Mouse (Mus musculus) hindbrain, embryonic 11.5 days (tissue): Measurements from ENCODE around the gene Pgf. TPM values are rescaled to one million over a fixed set of nuclear protein-coding genes. Genes with fewer than 3 reads are reported as not detected.

Experiments
- ATAC-seq: fragments of 200-750 bp; cut with Nextera tagmentation; 2 replicates; pipeline ENCODE4 v1.8.0; 2017; ENCODE audit warnings: mild to moderate bottlenecking, moderate TSS enrichment, moderate library complexity; ENCODE audit not compliant: low FRiP score
- DNase-seq: peaks from one replicate; pipeline ENCODE4 v3.0.0-alpha.2; 2015; ENCODE audit warnings: low spot score
- H3K27ac ChIP-seq: fragments of 300-500 bp; sonication (generic); 2 replicates; pipeline ENCODE4 v1.5.1; 2014; ENCODE audit warnings: mild to moderate bottlenecking, low read depth, low read length
- H3K27me3 ChIP-seq: fragments of 300-500 bp; sonication (generic); 2 replicates; pipeline ENCODE4 v1.6.1; 2014; ENCODE audit warnings: mild to moderate bottlenecking, low read length, moderate library complexity, mixed read lengths; ENCODE audit not compliant: control insufficient read depth, insufficient read depth
- H3K36me3 ChIP-seq: fragments of 300-500 bp; sonication (generic); 2 replicates; pipeline ENCODE4 v1.6.1; 2014; ENCODE audit warnings: mild to moderate bottlenecking, low read length, moderate library complexity, mixed read lengths; ENCODE audit not compliant: control insufficient read depth, insufficient read depth
- H3K4me1 ChIP-seq: fragments of 300-500 bp; sonication (generic); replicated peaks from 2 replicates; pipeline ENCODE4 v1.6.1; 2014; ENCODE audit warnings: low read length, mixed read lengths; ENCODE audit not compliant: control insufficient read depth, insufficient read depth
- H3K4me2 ChIP-seq: fragments of 300-500 bp; sonication (generic); replicated peaks from 2 replicates; pipeline ENCODE4 v1.6.1; 2014; ENCODE audit warnings: mild to moderate bottlenecking, low read depth, low read length
- H3K4me3 ChIP-seq: fragments of 300-500 bp; sonication (generic); 2 replicates; pipeline ENCODE4 v1.5.1; 2014; ENCODE audit warnings: low read depth, low read length
- H3K9ac ChIP-seq: fragments of 300-500 bp; sonication (generic); 2 replicates; pipeline ENCODE4 v1.6.1; 2014; ENCODE audit warnings: low read depth, low read length
- H3K9me3 ChIP-seq: fragments of 300-500 bp; sonication (generic); 2 replicates; pipeline ENCODE4 v1.6.1; 2016; ENCODE audit warnings: low read length; ENCODE audit not compliant: control insufficient read depth
- WGBS: fragments of 180-500 bp; shearing (Covaris S2); extraction: QIAGEN DNeasy Blood & Tissue Kit; methylation state at CpG from one replicate; pipeline ENCODE4 v1.1.7; 2014; 5-methylcytosine and 5-hydroxymethylcytosine counted together
- polyA plus RNA-seq: library from polyadenylated mRNA; unstranded; fragments of >200 nt; fragmentation: Nextera tagmentation; extraction: Ambion mirVana; gene quantifications from 2 replicates; pipeline ENCODE4 v1.2.1, GENCODE M21; 2014

Pgf gene
- polyA plus RNA-seq, 1 experiment from 2014 or later = 7.8 TPM

GRCm38 (mm10) chr12:85135513-85136470 lies 41.8 kb downstream of the Pgf start:
- Histone ChIP-seq H3K9ac (no peak overlapping the region), H3K4me2 (no peak overlapping the region), H3K9me3 (no peaks in the 10 kb centered on the region), H3K27me3 (no peaks in the 10 kb centered on the region), H3K4me1 (no peaks in the 10 kb centered on the region), H3K36me3 (peaks cover 7% of the 10 kb centered on the region; the same call in 1 of the 2 replicates), H3K27ac (no peak overlapping the region), H3K4me3 (no peak overlapping the region)
- 82% methylated on average over 19 of the region's 19 CpGs for WGBS
- ATAC-seq (no peak), DNase-seq (no peak)

- Histone ChIP-seq H3K9ac (no peak overlapping the region), H3K4me2 (no peak overlapping the region), H3K36me3 (peaks cover 14% of the 10 kb centered on the region), H3K4me1 (no peaks in the 10 kb centered on the region), H3K27me3 (no peaks in the 10 kb centered on the region), H3K27ac (no peak overlapping the region), H3K9me3 (no peaks in the 10 kb centered on the region), H3K4me3 (no peak overlapping the region)
- 87% methylated on average over 8 of the region's 8 CpGs for WGBS
- ATAC-seq = no peak
- no peak for DNase-seq
These were observed 43.4 kb downstream of the Pgf start for GRCm38 (mm10) chr12:85134043-85134794.

- Histone ChIP-seq H3K27me3 (no peaks in the 10 kb centered on the region), H3K9me3 (no peaks in the 10 kb centered on the region), H3K4me3 (no peak overlapping the region), H3K4me2 (no peak overlapping the region), H3K9ac (no peak overlapping the region), H3K27ac (no peak overlapping the region), H3K36me3 (peaks cover 14% of the 10 kb centered on the region), H3K4me1 (no peaks in the 10 kb centered on the region)
- ATAC-seq = no peak
- 89% methylated on average over 6 of the region's 6 CpGs for WGBS
- no peak for DNase-seq
These were observed 46.2 kb downstream of the Pgf start for GRCm38 (mm10) chr12:85131361-85131760.

- peaks cover 18% of the 10 kb centered on the region for H3K36me3 ChIP-seq
- WGBS = 94% methylated on average over 9 of the region's 9 CpGs
These were observed 48.1 kb downstream of the Pgf start for GRCm38 (mm10) chr12:85129426-85129978.

GRCm38 (mm10) chr12:85126986-85127603 lies 50.5 kb downstream of the Pgf start:
- Histone ChIP-seq H3K36me3 (peaks cover 21% of the 10 kb centered on the region), H3K4me1 (no peaks in the 10 kb centered on the region), H3K4me2 (no peak overlapping the region), H3K27ac (no peak overlapping the region), H3K4me3 (no peak overlapping the region), H3K27me3 (no peaks in the 10 kb centered on the region), H3K9me3 (no peaks in the 10 kb centered on the region), H3K9ac (no peak overlapping the region)
- 93% methylated on average over 8 of the region's 8 CpGs for WGBS
- DNase-seq = no peak
- ATAC-seq = no peak

More at GRCm38 (mm10) chr12:85129426-85129978, 48.1 kb downstream of the Pgf start:
- Histone ChIP-seq H3K4me3 (no peak overlapping the region), H3K27ac (no peak overlapping the region), H3K4me2 (no peak overlapping the region), H3K9me3 (no peaks in the 10 kb centered on the region), H3K27me3 (no peaks in the 10 kb centered on the region), H3K4me1 (no peaks in the 10 kb centered on the region), H3K9ac (no peak overlapping the region)
- ATAC-seq (no peak), DNase-seq (no peak)

- Histone ChIP-seq H3K27me3 (no peaks in the 10 kb centered on the region), H3K27ac (no peak overlapping the region), H3K9ac (no peak overlapping the region), H3K4me2 (no peak overlapping the region), H3K4me1 (no peaks in the 10 kb centered on the region), H3K4me3 (no peak overlapping the region), H3K36me3 (peaks cover 11% of the 10 kb centered on the region), H3K9me3 (no peaks in the 10 kb centered on the region)
- 95% methylated on average over 5 of the region's 5 CpGs for WGBS
- DNase-seq (no peak), ATAC-seq (no peak)
These were observed 52.8 kb downstream of the Pgf start for GRCm38 (mm10) chr12:85124751-85125150.

- ATAC-seq (no peak), DNase-seq (no peak)
- Histone ChIP-seq H3K9ac (no peak overlapping the region), H3K4me1 (no peaks in the 10 kb centered on the region), H3K27ac (no peak overlapping the region), H3K9me3 (no peaks in the 10 kb centered on the region), H3K36me3 (peaks cover 11% of the 10 kb centered on the region), H3K27me3 (no peaks in the 10 kb centered on the region), H3K4me3 (no peak overlapping the region), H3K4me2 (no peak overlapping the region)
- WGBS = 97% methylated on average over 11 of the region's 11 CpGs
These were observed 53.9 kb downstream of the Pgf start for GRCm38 (mm10) chr12:85123645-85124044.

GRCm38 (mm10) chr12:85123108-85123530 lies 54.5 kb downstream of the Pgf start:
- H3K4me3 ChIP-seq = no peak overlapping the region
- no peaks in the 10 kb centered on the region for H3K4me1 ChIP-seq
- no peak overlapping the region for H3K4me2 ChIP-seq
- H3K9ac ChIP-seq = no peak overlapping the region
- H3K27ac ChIP-seq = no peak overlapping the region
- H3K36me3 ChIP-seq = peaks cover 11% of the 10 kb centered on the region
- DNase-seq (no peak), ATAC-seq (no peak)
- no peaks in the 10 kb centered on the region for H3K9me3 ChIP-seq
- 90% methylated on average over 9 of the region's 9 CpGs for WGBS
- no peaks in the 10 kb centered on the region for H3K27me3 ChIP-seq
